ENCODE assay signal across 13 mouse cellular contexts in the genomic region with DNA sequence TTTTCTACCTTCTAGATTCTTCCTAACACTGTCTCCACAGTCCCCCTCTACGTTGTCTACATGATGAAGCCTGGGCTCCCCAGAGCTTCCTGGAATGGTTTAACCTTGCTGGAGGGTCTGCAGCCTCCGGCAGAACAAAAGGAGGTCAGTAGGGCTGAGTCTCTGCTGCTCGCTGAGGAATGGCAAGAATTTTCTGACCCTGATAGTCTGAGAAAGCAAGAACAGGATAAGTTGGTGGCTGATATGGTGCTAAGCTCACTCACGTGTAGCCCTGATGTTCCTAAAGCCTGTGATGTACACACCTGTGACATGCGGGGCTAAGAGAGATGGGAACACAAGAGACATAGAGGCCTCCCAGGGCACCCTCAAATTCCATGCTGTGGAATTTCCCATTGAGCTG. TPM values are rescaled to one million over a fixed set of nuclear protein-coding genes. Genes with fewer than 3 reads are reported as not detected.
DNase-seq lines count a peak whose midpoint lies in the region; ATAC-seq and TF ChIP-seq lines count a peak whose summit lies in the region.
"Had no signal": no experiment of that assay in that cellular context is flagged by ENCODE, and none has a peak within 500 bp of the region (broad histone marks: within the 10 kb centered on the region; RNA-seq: fewer than 3 reads in every experiment).

No protein-coding gene starts in this region.

- WGBS in hindbrain, embryonic 10.5 days: 16% methylated on average over 5 of the region's 5 CpGs
- WGBS in hindbrain, postnatal 0 days: 23% methylated on average over 5 of the region's 5 CpGs
- WGBS in neural tube, embryonic 13.5 days: 22% methylated on average over 5 of the region's 5 CpGs
- WGBS in neural tube, embryonic 15.5 days: 34% methylated on average over 5 of the region's 5 CpGs
- 18% methylated on average over 5 of the region's 5 CpGs for WGBS in embryonic facial prominence, embryonic 12.5 days

- H3K9ac ChIP-seq in hindbrain, postnatal 0 days (replicated peaks; ENCODE audit: low read length): no peak overlapping the region
- H3K9ac ChIP-seq in neural tube, embryonic 13.5 days: peak overlapping the region; percentile 38; the same call in 1 of the 2 replicates
- H3K9ac ChIP-seq in neural tube, embryonic 15.5 days (replicated peaks): no peak overlapping the region; the same call in 1 of the 2 replicates
- H3K9ac ChIP-seq in embryonic facial prominence, embryonic 12.5 days: no peak overlapping the region
- H3K9ac ChIP-seq: stomach, embryonic 15.5 days had no signal

- peak overlapping the region; percentile 77 for H3K27ac ChIP-seq in hindbrain, embryonic 10.5 days
- no peak overlapping the region for H3K27ac ChIP-seq in hindbrain, postnatal 0 days
- H3K27ac ChIP-seq in neural tube, embryonic 13.5 days (replicated peaks): no peak overlapping the region
- H3K27ac ChIP-seq in neural tube, embryonic 15.5 days (replicated peaks): no peak overlapping the region
- H3K27ac ChIP-seq in embryonic facial prominence, embryonic 12.5 days: peak overlapping the region; percentile 37
- H3K27ac ChIP-seq: layer of hippocampus, adult 2 months; stomach, embryonic 15.5 days had no signal

- ATAC-seq in hindbrain, postnatal 0 days: no peak
- ATAC-seq in neural tube, embryonic 13.5 days (ENCODE audit: low read depth): no peak
- no peak for ATAC-seq in neural tube, embryonic 15.5 days (ENCODE audit: low FRiP score)
- no peak for ATAC-seq in embryonic facial prominence, embryonic 12.5 days (ENCODE audit: insufficient number of reproducible peaks, insufficient read depth, low FRiP score, low TSS enrichment)
- ATAC-seq in frontal cortex, adult (ENCODE audit: low TSS enrichment): no peak

- no peak overlapping the region for H3K4me3 ChIP-seq in hindbrain, embryonic 10.5 days
- H3K4me3 ChIP-seq in hindbrain, postnatal 0 days (ENCODE audit: low read length): no peak overlapping the region
- no peak overlapping the region for H3K4me3 ChIP-seq in neural tube, embryonic 13.5 days
- H3K4me3 ChIP-seq in neural tube, embryonic 15.5 days (replicated peaks): no peak overlapping the region
- no peak overlapping the region for H3K4me3 ChIP-seq in embryonic facial prominence, embryonic 12.5 days
- H3K4me3 ChIP-seq: layer of hippocampus, adult 2 months; stomach, embryonic 15.5 days had no signal

- DNase-seq in hindbrain, embryonic 10.5 days (ENCODE audit: low spot score): peak; percentile 59
- no peak for DNase-seq in hindbrain, postnatal 0 days (ENCODE audit: low spot score)
- no peak for DNase-seq in left cerebral cortex, postnatal 36 days (ENCODE audit: low spot score in 2 of 2)
- DNase-seq: cerebellum, adult 8-10 months; kidney, adult 11 months; thymus, postnatal 36 days had no signal

- peaks cover 19% of the 10 kb centered on the region for H3K27me3 ChIP-seq in hindbrain, embryonic 10.5 days (ENCODE audit: insufficient read depth, poor library complexity, severe bottlenecking)
- no peaks in the 10 kb centered on the region for H3K27me3 ChIP-seq in hindbrain, postnatal 0 days (ENCODE audit: insufficient read depth, low read length)
- H3K27me3 ChIP-seq in neural tube, embryonic 13.5 days: no peaks in the 10 kb centered on the region; the same call in 1 of the 2 replicates
- no peaks in the 10 kb centered on the region for H3K27me3 ChIP-seq in neural tube, embryonic 15.5 days (replicated peaks)
- H3K27me3 ChIP-seq in embryonic facial prominence, embryonic 12.5 days: no peaks in the 10 kb centered on the region
- H3K27me3 ChIP-seq: stomach, embryonic 15.5 days had no signal

- TF ChIP-seq CTCF in hindbrain, postnatal 0 days (IDR thresholded peaks at IDR 0.05; ENCODE audit: low read depth): no peak

- no peaks in the 10 kb centered on the region; the same call in 1 of the 2 replicates for H3K9me3 ChIP-seq in hindbrain, embryonic 10.5 days
- H3K9me3 ChIP-seq in hindbrain, postnatal 0 days (ENCODE audit: low read length): no peaks in the 10 kb centered on the region
- 0 out of 2 replicates have a peak, but pooled peaks cover 3% of the 10 kb centered on the region for H3K9me3 ChIP-seq in neural tube, embryonic 13.5 days
- no peaks in the 10 kb centered on the region for H3K9me3 ChIP-seq in neural tube, embryonic 15.5 days (replicated peaks)
- no peaks in the 10 kb centered on the region for H3K9me3 ChIP-seq in embryonic facial prominence, embryonic 12.5 days
- H3K9me3 ChIP-seq: stomach, embryonic 15.5 days had no signal

- H3K36me3 ChIP-seq in hindbrain, embryonic 10.5 days: no peaks in the 10 kb centered on the region
- H3K36me3 ChIP-seq in hindbrain, postnatal 0 days (ENCODE audit: insufficient read depth, low read length): no peaks in the 10 kb centered on the region
- H3K36me3 ChIP-seq in neural tube, embryonic 13.5 days: no peaks in the 10 kb centered on the region
- H3K36me3 ChIP-seq in neural tube, embryonic 15.5 days: no peaks in the 10 kb centered on the region
- H3K36me3 ChIP-seq in embryonic facial prominence, embryonic 12.5 days: no peaks in the 10 kb centered on the region
- H3K36me3 ChIP-seq: stomach, embryonic 15.5 days had no signal

- peaks cover 41% of the 10 kb centered on the region for H3K4me1 ChIP-seq in hindbrain, embryonic 10.5 days (replicated peaks)
- H3K4me1 ChIP-seq in hindbrain, postnatal 0 days (ENCODE audit: insufficient read depth, low read length): no peaks in the 10 kb centered on the region
- peaks cover 6% of the 10 kb centered on the region for H3K4me1 ChIP-seq in neural tube, embryonic 13.5 days (replicated peaks)
- H3K4me1 ChIP-seq in neural tube, embryonic 15.5 days: peaks cover 15% of the 10 kb centered on the region
- peaks cover 28% of the 10 kb centered on the region; the same call in 1 of the 2 replicates for H3K4me1 ChIP-seq in embryonic facial prominence, embryonic 12.5 days

- intact Hi-C loops in left cerebral cortex, postnatal 36 days (cut with DNase I): loop anchor here (5.0 kb wide), 1 partner anchor 45 kb away; no protein-coding TSS in a partner anchor

- no peak overlapping the region for H3K4me2 ChIP-seq in hindbrain, postnatal 0 days (ENCODE audit: low read depth, low read length)
- H3K4me2 ChIP-seq in neural tube, embryonic 13.5 days: no peak overlapping the region
- H3K4me2 ChIP-seq in neural tube, embryonic 15.5 days: no peak overlapping the region
- H3K4me2 ChIP-seq in embryonic facial prominence, embryonic 12.5 days (replicated peaks): no peak overlapping the region
- H3K4me2 ChIP-seq: stomach, embryonic 15.5 days had no signal

RNA-seq across cellular contexts. Expression of a gene that starts 7.0 kb away (rescaled TPM):
- polyA plus RNA-seq in hindbrain, embryonic 10.5 days (2016; fragmentation: Nextera tagmentation; extraction: Ambion mirVana): 1.1 and 2.8 TPM in 2 replicates
- 2.9 and 3.6 TPM in 2 replicates for total RNA-seq in hindbrain, postnatal 0 days (2014; rRNA removed)
- polyA plus RNA-seq in hindbrain, postnatal 0 days (2015; fragmentation: Nextera tagmentation; extraction: Ambion mirVana): 1.9 and 2.0 TPM in 2 replicates
- 1.5 and 2.5 TPM in 2 replicates for polyA plus RNA-seq in neural tube, embryonic 13.5 days (2015; fragmentation: Nextera tagmentation; extraction: Ambion mirVana)
- 1.4 and 1.8 TPM in 2 replicates for polyA plus RNA-seq in neural tube, embryonic 15.5 days (2015; fragmentation: Nextera tagmentation; extraction: Ambion mirVana)
- polyA plus RNA-seq in embryonic facial prominence, embryonic 12.5 days (2016; fragmentation: Nextera tagmentation; extraction: Ambion mirVana): 1.7 and 1.9 TPM in 2 replicates
- under 1 TPM; 0.54 to 0.59 TPM for total RNA-seq in left cerebral cortex, postnatal 36 days (2021)

RNA-seq across cellular contexts. Expression of a gene that starts 54.5 kb away (rescaled TPM):
- polyA plus RNA-seq in hindbrain, embryonic 10.5 days (2016; fragmentation: Nextera tagmentation; extraction: Ambion mirVana): 10.7 and 11.0 TPM in 2 replicates
- 10.7 and 10.9 TPM in 2 replicates for total RNA-seq in hindbrain, postnatal 0 days (2014; rRNA removed)
- 2.1 TPM in 2 replicates for polyA plus RNA-seq in hindbrain, postnatal 0 days (2015; fragmentation: Nextera tagmentation; extraction: Ambion mirVana)
- 5.2 and 5.6 TPM in 2 replicates for polyA plus RNA-seq in neural tube, embryonic 13.5 days (2015; fragmentation: Nextera tagmentation; extraction: Ambion mirVana)
- 3.6 and 4.6 TPM in 2 replicates for polyA plus RNA-seq in neural tube, embryonic 15.5 days (2015; fragmentation: Nextera tagmentation; extraction: Ambion mirVana)
- polyA plus RNA-seq in embryonic facial prominence, embryonic 12.5 days (2016; fragmentation: Nextera tagmentation; extraction: Ambion mirVana): 10.8 TPM in 2 replicates
- total RNA-seq in left cerebral cortex, postnatal 36 days (2021): 1 to 10 TPM; 1.9 to 2.4 TPM
- total RNA-seq: megakaryocyte, adult 5-6 weeks had no signal

Comparison
In these comparisons a context has a peak if more than half of its experiments do, and no peak if none do; other contexts are left out.
1. H3K27ac ChIP-seq: peak in hindbrain, embryonic 10.5 days (single experiment) and embryonic facial prominence, embryonic 12.5 days (single experiment); none in hindbrain, postnatal 0 days (single experiment), neural tube, embryonic 13.5 days (single experiment) and neural tube, embryonic 15.5 days (single experiment).